Mouse (Mus musculus) duodenum, adult 2 months (tissue): Measurements from ENCODE around the gene Tigar. TPM values are rescaled to one million over a fixed set of nuclear protein-coding genes. Genes with fewer than 3 reads are reported as not detected.

Experiments
- polyA plus RNA-seq: library from polyadenylated mRNA; depleted of rRNA; stranded (reverse); fragments of >200 nt; gene quantifications from 2 replicates; pipeline ENCODE4 v1.2.3, GENCODE M21; 2012; ENCODE audit warnings: low replicate concordance; rRNA removed

The Tigar gene
- 1.2 and 1.4 TPM in 2 replicates for polyA plus RNA-seq

DNA sequence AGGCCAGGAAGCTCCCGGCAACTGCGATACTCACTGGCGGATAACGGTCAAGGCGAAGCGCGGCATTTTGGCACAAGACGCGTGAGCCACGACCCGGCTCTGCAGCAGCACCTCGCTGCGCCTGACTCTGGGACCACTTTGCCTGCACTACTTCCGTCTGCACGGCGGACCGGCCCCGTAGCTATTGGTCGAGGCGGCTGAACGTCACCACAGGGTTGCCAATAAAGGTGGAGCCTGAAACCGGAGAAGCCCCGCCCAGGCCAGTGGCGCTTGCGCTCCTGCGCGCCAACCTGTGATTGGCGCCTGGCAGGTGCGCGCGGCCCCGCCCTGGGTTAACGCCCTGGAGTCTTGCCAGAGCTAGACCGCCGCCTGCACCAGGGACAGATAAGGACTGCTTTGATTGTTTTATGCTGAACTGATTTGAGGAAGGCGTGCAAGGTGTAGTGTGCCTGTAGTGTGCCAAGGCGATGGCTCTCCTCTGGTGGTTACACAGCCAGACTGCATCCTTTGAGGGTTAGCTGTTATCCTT is at the start of gene Tigar:
Gene Tigar (minus strand): TSS at position 156 of the 529 bp plus-strand sequence.

GRCm38 (mm10) chr6:127152106-127152951 is 43.0 kb upstream of the Tigar start, which contains the start of gene Ccnd2:
Ccnd2 (minus strand) TSS chr6:127152193.

DNA sequence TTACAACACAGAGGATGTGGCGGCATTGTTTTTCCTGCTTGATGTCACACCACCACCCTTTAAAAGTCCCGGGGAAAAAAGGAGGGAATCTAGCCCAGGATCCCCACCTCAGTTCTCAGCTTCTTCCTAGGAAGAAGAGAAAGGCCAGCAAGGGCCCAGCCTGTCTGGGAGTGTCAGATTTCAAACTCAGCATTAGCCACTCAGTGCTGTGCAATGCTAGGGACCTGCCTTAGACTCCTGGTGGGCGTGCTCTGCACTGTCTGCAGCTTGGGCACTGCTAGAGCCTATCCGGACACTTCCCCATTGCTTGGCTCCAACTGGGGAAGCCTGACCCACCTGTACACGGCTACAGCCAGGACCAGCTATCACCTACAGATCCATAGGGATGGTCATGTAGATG is 36.5 kb downstream of the Tigar start, which contains the start of gene Fgf23:
Gene Fgf23 (plus strand): TSS at position 86 of the 400 bp plus-strand sequence.

Other genes with a start within 250 kb of the Tigar start
- gene Dyrk4, start 187.7 kb downstream of the Tigar start, polyA plus RNA-seq, result 0.07 and 0.09 TPM in 2 replicates
- gene Rad51ap1, start 170.0 kb downstream of the Tigar start, polyA plus RNA-seq, result 2.4 and 3.6 TPM in 2 replicates
- 0.97 and 0.99 TPM in 2 replicates for gene D6Wsu163e, start 169.6 kb downstream of the Tigar start, polyA plus RNA-seq
- not detected in 2 replicates for gene Fgf6, start 94.0 kb downstream of the Tigar start, polyA plus RNA-seq
- 0.11 TPM in 1 of 2 replicates, not detected in the other for gene Fgf23, start 36.7 kb downstream of the Tigar start, polyA plus RNA-seq
- 13.1 and 31.2 TPM in 2 replicates for gene Ccnd2, start 42.6 kb upstream of the Tigar start, polyA plus RNA-seq